Mouse (Mus musculus): ENCODE results near the gene Ppil3. TPM values are rescaled to one million over a fixed set of nuclear protein-coding genes. Genes with fewer than 3 reads are reported as not detected.

Ppil3 gene
- polyA plus RNA-seq, 1 experiment from 2014 or later: 49.2 TPM

GRCm38 (mm10) chr1:58407321-58407720 lies 38.0 kb downstream of the Ppil3 start:
- no peaks in the 10 kb centered on the region for H3K4me1 ChIP-seq
- WGBS: 97% methylated on average over 7 of the region's 7 CpGs
- no peak overlapping the region for H3K9ac ChIP-seq
- no peak overlapping the region for H3K27ac ChIP-seq
- H3K4me3 ChIP-seq: no peak overlapping the region
- no peak for ATAC-seq (ENCODE audit: borderline replicate concordance, extremely low read depth, low FRiP score, low TSS enrichment)
- H3K9me3 ChIP-seq: no peaks in the 10 kb centered on the region
- H3K36me3 ChIP-seq: peaks cover 69% of the 10 kb centered on the region
- H3K4me2 ChIP-seq: no peak overlapping the region
- no peaks in the 10 kb centered on the region for H3K27me3 ChIP-seq

DNA sequence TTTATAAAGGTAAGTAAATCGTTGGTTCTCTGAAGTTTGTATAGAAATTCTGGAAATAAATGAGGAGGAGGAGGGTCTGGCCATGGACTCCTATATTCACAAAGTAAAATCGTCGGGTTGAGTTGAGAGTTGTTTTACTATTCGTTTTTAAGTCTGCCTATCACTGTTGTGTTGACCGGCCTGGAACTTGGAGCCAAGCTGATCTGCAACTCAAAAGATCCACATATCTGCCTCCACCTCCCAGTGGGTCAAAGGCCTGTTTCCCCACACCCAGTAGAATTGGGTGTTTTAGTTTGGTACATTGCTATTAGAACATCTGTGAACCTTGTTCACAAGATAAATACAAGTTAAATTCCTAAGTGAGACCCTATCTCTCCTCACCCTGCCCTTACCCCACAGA lies 41.5 kb downstream of the Ppil3 start:
- no peaks in the 10 kb centered on the region for H3K9me3 ChIP-seq
- H3K27ac ChIP-seq: no peak overlapping the region
- H3K36me3 ChIP-seq: peaks cover 73% of the 10 kb centered on the region
- no peaks in the 10 kb centered on the region for H3K27me3 ChIP-seq
- no peaks in the 10 kb centered on the region for H3K4me1 ChIP-seq
- H3K4me2 ChIP-seq: no peak overlapping the region
- WGBS: 90% methylated on average over 5 of the region's 5 CpGs
- no peak overlapping the region for H3K4me3 ChIP-seq
- no peak overlapping the region for H3K9ac ChIP-seq
- ATAC-seq (ENCODE audit: borderline replicate concordance, extremely low read depth, low FRiP score, low TSS enrichment): no peak

DNA sequence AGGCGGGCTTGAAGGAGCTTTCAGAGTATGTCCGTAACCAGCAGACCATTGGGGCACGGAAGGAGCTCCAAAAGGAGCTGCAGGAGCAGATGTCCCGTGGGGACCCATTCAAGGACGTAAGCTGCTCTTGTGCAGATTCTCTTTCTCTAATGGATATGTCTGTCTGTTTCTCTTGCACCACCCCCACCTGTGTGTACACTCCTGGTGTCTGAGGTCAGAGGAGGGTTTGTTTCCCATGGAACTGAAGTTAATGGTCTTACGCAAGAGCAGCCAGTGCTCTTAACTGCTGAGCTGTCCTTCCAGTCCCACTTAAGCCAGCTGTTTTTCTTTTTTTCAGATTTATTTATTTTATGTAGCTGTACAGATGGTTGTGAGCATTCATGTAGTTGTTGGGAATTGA lies 43.9 kb downstream of the Ppil3 start:
- no peak overlapping the region for H3K27ac ChIP-seq
- no peak for ATAC-seq (ENCODE audit: borderline replicate concordance, extremely low read depth, low FRiP score, low TSS enrichment)
- no peaks in the 10 kb centered on the region for H3K4me1 ChIP-seq
- WGBS: 93% methylated on average over 6 of the region's 6 CpGs
- H3K36me3 ChIP-seq: peaks cover 86% of the 10 kb centered on the region
- no peak overlapping the region for H3K4me3 ChIP-seq
- no peaks in the 10 kb centered on the region for H3K9me3 ChIP-seq
- H3K4me2 ChIP-seq: no peak overlapping the region
- no peak overlapping the region for H3K9ac ChIP-seq
- no peaks in the 10 kb centered on the region for H3K27me3 ChIP-seq

DNA sequence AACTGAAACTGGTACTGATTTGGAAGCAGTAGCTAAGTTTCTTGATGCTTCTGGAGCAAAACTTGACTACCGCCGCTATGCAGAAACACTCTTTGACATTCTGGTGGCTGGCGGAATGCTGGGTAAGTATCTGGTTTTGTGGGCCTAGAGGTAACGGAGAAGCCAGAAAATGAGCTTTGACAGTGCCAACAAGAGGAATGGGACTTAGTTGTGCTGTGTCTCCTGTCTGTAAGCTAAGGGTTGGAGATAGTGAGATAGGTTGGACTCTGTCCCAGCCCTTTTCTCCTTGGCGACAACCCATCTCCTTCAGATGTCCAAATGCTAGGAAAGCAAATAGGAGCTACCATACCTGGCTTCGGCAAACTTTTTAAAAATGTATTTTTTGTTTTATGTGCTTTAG lies 47.6 kb downstream of the Ppil3 start:
- WGBS: 92% methylated on average over 6 of the region's 6 CpGs

DNA sequence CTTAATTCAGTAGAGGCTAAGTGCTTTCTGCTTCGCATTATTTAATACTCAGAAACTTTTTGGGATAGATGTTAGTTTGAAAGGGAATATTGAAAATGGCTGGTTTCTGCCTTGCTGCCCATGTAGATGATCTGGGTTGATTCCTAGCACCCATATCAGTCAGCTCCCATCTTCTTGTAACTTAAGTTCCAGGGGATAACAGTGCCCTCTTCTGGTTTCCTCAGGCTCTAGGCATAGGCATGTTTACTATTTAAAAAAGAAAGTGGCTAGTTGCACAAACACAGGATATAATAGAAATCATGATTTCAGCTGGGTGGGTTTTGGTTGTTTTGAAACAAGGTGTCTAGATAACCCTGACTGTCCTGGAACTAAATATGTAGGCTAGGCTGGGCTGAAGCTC lies 49.1 kb downstream of the Ppil3 start:
- WGBS: 90% methylated on average over 1 of the region's 1 CpGs
- H3K27ac ChIP-seq: no peak overlapping the region
- no peak overlapping the region for H3K9ac ChIP-seq
- no peaks in the 10 kb centered on the region for H3K27me3 ChIP-seq
- no peak overlapping the region for H3K4me2 ChIP-seq
- H3K9me3 ChIP-seq: no peaks in the 10 kb centered on the region
- H3K4me3 ChIP-seq: no peak overlapping the region
- peaks cover 65% of the 10 kb centered on the region for H3K36me3 ChIP-seq
- ATAC-seq (ENCODE audit: borderline replicate concordance, extremely low read depth, low FRiP score, low TSS enrichment): no peak
- H3K4me1 ChIP-seq: peaks cover 13% of the 10 kb centered on the region

More for the DNA sequence above, 47.6 kb downstream of the Ppil3 start:
- H3K4me1 ChIP-seq: 0 out of 2 replicates have a peak, but pooled peaks cover 7% of the 10 kb centered on the region
- no peak for ATAC-seq (ENCODE audit: borderline replicate concordance, extremely low read depth, low FRiP score, low TSS enrichment)
- no peak overlapping the region for H3K4me3 ChIP-seq
- H3K36me3 ChIP-seq: peaks cover 79% of the 10 kb centered on the region
- H3K27ac ChIP-seq: no peak overlapping the region
- no peaks in the 10 kb centered on the region for H3K9me3 ChIP-seq
- no peaks in the 10 kb centered on the region for H3K27me3 ChIP-seq
- no peak overlapping the region for H3K4me2 ChIP-seq
- no peak overlapping the region for H3K9ac ChIP-seq

DNA sequence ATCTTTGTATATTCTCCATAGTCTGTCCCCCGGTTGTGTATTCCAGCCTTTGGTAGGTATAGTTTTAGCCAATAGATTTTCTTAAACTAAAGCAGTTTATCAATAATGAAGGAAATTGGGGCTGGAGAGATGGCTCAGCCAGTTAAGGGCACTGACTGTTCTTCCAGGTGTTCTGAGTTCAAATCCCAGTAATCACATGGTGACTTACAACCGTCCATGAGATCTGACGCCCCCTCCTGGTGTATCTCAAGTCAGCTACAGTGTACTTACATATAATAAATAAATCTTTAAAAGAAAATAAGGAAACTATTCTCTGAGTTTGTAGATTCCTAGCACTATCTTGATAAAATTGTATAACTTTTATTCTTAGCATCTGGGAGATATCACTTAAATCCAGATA lies 49.9 kb downstream of the Ppil3 start:
- Histone ChIP-seq H3K9ac (no peak overlapping the region), H3K36me3 (peaks cover 56% of the 10 kb centered on the region), H3K4me3 (no peak overlapping the region), H3K27ac (no peak overlapping the region), H3K4me1 (peaks cover 14% of the 10 kb centered on the region), H3K27me3 (no peaks in the 10 kb centered on the region), H3K4me2 (no peak overlapping the region), H3K9me3 (no peaks in the 10 kb centered on the region)
- WGBS: 91% methylated on average over 3 of the region's 3 CpGs
- no peak for ATAC-seq (ENCODE audit: borderline replicate concordance, extremely low read depth, low FRiP score, low TSS enrichment)

DNA sequence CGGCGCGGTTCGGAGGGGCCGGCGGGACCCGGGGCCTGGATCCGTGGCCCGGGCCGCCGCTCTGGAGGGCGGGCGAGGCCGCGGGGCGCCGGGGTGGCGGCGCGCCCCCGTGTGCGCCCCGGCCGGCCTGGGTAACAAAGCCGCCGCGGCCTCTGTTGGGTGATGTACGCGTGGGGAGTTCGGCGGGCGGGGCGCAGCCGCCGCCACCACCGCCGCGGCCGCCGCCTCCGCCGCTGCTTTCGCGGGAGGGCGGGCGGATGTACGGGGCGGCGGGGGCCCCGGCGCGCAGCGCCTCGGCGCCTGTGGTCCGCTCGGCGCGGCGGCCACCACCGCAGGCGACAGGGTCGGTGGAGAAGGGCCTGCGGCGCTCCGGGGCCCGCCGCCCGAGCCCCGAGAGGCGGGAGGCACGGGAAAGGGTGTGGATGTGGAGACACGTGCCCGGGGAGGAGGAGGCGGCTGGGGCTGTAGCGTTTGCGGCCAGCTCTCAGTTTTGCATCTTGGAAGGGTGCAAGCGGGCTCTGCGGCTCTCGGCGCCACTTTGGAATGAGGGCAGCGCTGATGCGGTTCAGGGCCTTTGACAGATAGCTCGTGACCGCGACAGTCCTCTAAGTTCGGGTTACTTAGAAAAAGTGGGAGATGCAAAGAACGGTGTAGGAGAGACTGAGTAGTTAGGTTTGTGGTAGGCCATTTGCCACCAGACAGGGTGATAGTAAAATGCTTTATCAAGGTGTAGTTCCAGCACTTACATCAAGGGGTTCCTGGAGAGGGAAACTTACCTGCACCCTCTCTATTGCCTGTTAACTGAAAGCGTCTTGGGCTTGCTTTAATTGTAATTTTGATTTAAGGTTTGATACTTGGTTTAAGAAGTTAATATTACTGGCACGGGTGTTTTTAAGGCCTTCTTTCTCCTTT lies 51.7 kb downstream of the Ppil3 start:
- Histone ChIP-seq H3K27ac (peak overlapping the region; percentile 98), H3K4me2 (peak overlapping the region; percentile 74), H3K27me3 (no peaks in the 10 kb centered on the region), H3K9ac (peak overlapping the region; percentile 99), H3K9me3 (no peaks in the 10 kb centered on the region), H3K4me1 (peaks cover 14% of the 10 kb centered on the region), H3K4me3 (peak overlapping the region; percentile 98), H3K36me3 (peaks cover 40% of the 10 kb centered on the region)
- ATAC-seq (ENCODE audit: borderline replicate concordance, extremely low read depth, low FRiP score, low TSS enrichment): peak; percentile 66
- under 1% methylated on average over 80 of the region's 90 CpGs for WGBS

GRCm38 (mm10) chr1:58392652-58393283 lies 52.5 kb downstream of the Ppil3 start, which contains the start of gene Bzw1:
Gene Bzw1, plus strand, starts transcription at chr1:58392898.
- Histone ChIP-seq H3K4me1 (peaks cover 14% of the 10 kb centered on the region), H3K36me3 (peaks cover 32% of the 10 kb centered on the region), H3K9me3 (no peaks in the 10 kb centered on the region), H3K4me3 (peak within 1 kb of the TSS; percentile 98), H3K9ac (peak within 1 kb of the TSS; percentile 99), H3K27ac (peak within 1 kb of the TSS; percentile 98), H3K4me2 (peak within 1 kb of the TSS; percentile 74), H3K27me3 (no peaks in the 10 kb centered on the region)
- peak; percentile 98 for ATAC-seq (ENCODE audit: borderline replicate concordance, extremely low read depth, low FRiP score, low TSS enrichment)
- under 1% methylated on average over 58 of the region's 61 CpGs for WGBS

DNA sequence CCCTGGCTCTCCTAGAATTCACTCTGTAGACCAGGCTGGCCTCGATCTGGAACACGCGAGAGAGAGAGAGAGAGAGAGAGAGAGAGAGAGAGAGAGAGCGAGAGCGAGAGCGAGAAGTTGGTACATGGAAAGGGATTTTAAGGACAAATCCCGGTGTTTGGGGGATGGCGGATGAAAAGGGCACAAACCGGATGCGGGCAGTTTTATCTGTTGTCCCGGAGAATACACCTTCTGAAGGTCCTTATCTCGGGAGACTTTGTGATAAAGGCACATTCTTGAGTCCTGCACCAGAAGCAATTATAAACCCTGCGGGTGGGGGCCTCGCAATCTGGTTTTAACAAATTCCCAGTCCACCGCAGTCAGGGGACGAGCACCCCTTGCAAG lies 53.0 kb downstream of the Ppil3 start:
- H3K9ac ChIP-seq: peak overlapping the region; percentile 99
- H3K9me3 ChIP-seq: no peaks in the 10 kb centered on the region
- H3K4me2 ChIP-seq: peak overlapping the region; percentile 74
- no peak for ATAC-seq (ENCODE audit: borderline replicate concordance, extremely low read depth, low FRiP score, low TSS enrichment)
- peak overlapping the region; percentile 98 for H3K4me3 ChIP-seq
- H3K36me3 ChIP-seq: peaks cover 27% of the 10 kb centered on the region
- H3K27me3 ChIP-seq: no peaks in the 10 kb centered on the region
- H3K27ac ChIP-seq: peak overlapping the region; percentile 98
- WGBS: under 1% methylated on average over 16 of the region's 16 CpGs
- peaks cover 14% of the 10 kb centered on the region for H3K4me1 ChIP-seq

DNA sequence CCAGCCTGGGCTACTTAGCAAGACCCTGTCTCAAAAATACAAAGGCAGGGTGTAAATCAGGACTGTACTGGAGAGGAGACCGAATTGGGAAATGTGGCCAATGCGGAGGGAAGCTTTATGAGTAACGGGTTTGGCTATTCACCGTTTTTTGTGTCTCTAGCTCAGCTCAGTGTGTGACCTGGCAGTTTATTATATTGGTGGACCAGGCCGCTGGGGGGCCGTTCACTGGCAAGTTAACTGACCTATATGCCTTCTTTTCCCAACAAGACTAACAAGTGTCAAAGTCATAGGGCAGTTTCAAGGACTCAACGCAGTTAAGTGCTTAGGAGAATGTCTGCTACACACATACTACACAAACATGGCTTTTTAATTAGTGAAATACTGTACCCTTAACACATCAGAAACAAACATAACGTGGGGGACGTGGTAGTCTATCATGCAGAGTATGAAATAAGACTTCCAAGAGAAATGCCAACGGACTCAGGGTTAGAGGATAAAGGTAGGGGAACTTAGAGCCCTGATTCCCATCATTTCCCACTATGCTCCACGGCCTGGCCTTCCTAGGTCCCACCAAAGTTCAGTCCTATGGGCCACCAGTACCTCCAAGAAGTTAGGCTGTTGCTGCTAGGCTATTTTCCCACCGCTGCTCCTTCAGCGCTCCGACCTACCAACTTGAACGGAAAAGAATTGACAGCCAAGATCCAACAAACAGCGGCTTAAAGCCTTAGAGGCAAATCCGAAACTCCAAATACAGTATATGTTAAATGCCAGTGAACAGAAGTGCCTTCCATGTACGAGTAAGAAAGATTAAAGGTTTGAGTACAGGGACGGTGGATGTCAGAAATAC lies 53.6 kb downstream of the Ppil3 start:
- peaks cover 21% of the 10 kb centered on the region for H3K36me3 ChIP-seq
- 40% methylated on average over 19 of the region's 19 CpGs for WGBS
- peak overlapping the region; percentile 98 for H3K4me3 ChIP-seq
- H3K4me2 ChIP-seq: peak overlapping the region; percentile 74
- peak overlapping the region; percentile 99 for H3K9ac ChIP-seq
- no peaks in the 10 kb centered on the region for H3K27me3 ChIP-seq
- H3K4me1 ChIP-seq: peaks cover 14% of the 10 kb centered on the region
- no peaks in the 10 kb centered on the region for H3K9me3 ChIP-seq
- no peak for ATAC-seq (ENCODE audit: borderline replicate concordance, extremely low read depth, low FRiP score, low TSS enrichment)
- H3K27ac ChIP-seq: peak overlapping the region; percentile 98

- Histone ChIP-seq H3K4me2 (no peak overlapping the region), H3K27me3 (no peaks in the 10 kb centered on the region), H3K27ac (no peak overlapping the region), H3K36me3 (no peaks in the 10 kb centered on the region), H3K4me3 (no peak overlapping the region), H3K4me1 (no peaks in the 10 kb centered on the region), H3K9ac (no peak overlapping the region), H3K9me3 (no peaks in the 10 kb centered on the region)
- no peak for ATAC-seq (ENCODE audit: borderline replicate concordance, extremely low read depth, low FRiP score, low TSS enrichment)
- 68% methylated on average over 5 of the region's 5 CpGs for WGBS
Measured at GRCm38 (mm10) chr1:58382586-58383281, 62.6 kb downstream of the Ppil3 start.

All from lung, embryonic 15.5 days (tissue).